Mouse (Mus musculus): ENCODE results near the gene Gpr65.
A peak's percentile ranks its signal among the peaks of the same experiment; 100 is the strongest.

Gpr65 gene

GRCm38 (mm10) chr12:98282776-98283486 lies 14.5 kb downstream of the Gpr65 start:
- DNase-seq (ENCODE audit: low spot score), result no peak

- no peak for DNase-seq (ENCODE audit: low spot score)
Observed at GRCm38 (mm10) chr12:98283487-98283860, 15.0 kb downstream of the Gpr65 start.

DNA sequence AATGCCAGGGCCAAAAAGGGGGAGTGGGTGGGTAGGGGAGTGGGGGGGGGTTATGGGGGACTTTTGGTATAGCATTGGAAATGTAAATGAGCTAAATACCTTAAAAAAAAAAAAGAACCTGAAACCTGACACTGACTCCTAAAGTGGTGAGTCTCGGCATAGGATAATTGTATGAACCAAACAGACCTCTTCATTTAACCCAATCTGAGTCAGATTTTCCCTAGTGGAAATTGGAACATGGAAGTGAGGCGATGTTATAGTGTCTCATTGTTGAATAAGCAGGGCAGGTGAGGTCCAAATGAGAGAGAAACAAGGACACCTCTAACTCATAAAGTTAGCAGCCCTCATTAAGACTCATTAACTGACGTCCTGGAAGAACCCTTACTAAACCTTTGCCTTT lies 16.0 kb downstream of the Gpr65 start:
- no peak for DNase-seq (ENCODE audit: low spot score)

GRCm38 (mm10) chr12:98290475-98290874 lies 22.0 kb downstream of the Gpr65 start:
- DNase-seq (ENCODE audit: low spot score), result no peak

DNA sequence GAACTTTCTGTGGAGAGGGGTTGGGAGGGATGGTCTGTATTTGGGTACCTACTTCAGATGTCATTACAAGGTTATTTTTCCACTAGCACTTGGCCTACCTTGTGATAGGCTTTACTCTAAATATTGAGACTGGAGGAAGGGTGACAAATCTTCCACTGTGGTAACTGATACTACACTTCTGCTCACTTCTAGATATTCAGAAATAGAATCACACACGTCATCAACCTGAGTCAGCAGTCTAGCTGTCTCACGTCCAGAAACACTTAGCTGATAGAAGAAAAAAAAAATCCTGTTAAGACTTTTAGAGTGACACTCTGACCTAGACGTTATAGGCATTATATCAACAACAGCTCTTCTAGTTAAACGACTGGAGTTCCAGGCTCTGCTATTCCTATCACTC lies 23.8 kb downstream of the Gpr65 start:
- DNase-seq (ENCODE audit: low spot score), result no peak

DNA sequence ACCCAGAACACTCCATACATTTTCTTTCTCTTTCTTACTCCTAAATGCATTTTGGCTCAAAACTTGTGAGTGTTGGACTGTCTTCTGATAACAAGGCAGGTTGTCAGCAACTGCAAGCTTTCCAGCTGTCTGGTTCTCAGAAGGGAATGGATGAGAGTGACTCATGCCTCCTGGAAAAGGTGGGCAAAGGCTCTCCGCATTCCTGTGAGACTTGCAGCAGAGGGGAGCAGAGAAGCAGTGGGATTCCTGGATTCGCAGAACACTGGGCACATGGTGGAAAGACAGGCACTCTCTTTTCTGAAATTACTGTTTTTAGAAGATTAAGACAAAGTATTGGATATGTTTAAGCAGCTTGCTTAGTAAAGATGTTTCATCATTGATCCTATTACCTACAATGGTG lies 25.8 kb downstream of the Gpr65 start:
- DNase-seq (ENCODE audit: low spot score), result no peak

GRCm38 (mm10) chr12:98301980-98302379 lies 33.5 kb downstream of the Gpr65 start:
- no peak for DNase-seq (ENCODE audit: low spot score)

- DNase-seq (ENCODE audit: low spot score), result no peak
Observed at GRCm38 (mm10) chr12:98303013-98303412, 34.6 kb downstream of the Gpr65 start.

GRCm38 (mm10) chr12:98307179-98307915 lies 38.9 kb downstream of the Gpr65 start:
- DNase-seq (ENCODE audit: low spot score), result no peak

GRCm38 (mm10) chr12:98311376-98312083 lies 43.1 kb downstream of the Gpr65 start:
- no peak for DNase-seq (ENCODE audit: low spot score)

GRCm38 (mm10) chr12:98315924-98316323 lies 47.5 kb downstream of the Gpr65 start:
- no peak for DNase-seq (ENCODE audit: low spot score)

DNA sequence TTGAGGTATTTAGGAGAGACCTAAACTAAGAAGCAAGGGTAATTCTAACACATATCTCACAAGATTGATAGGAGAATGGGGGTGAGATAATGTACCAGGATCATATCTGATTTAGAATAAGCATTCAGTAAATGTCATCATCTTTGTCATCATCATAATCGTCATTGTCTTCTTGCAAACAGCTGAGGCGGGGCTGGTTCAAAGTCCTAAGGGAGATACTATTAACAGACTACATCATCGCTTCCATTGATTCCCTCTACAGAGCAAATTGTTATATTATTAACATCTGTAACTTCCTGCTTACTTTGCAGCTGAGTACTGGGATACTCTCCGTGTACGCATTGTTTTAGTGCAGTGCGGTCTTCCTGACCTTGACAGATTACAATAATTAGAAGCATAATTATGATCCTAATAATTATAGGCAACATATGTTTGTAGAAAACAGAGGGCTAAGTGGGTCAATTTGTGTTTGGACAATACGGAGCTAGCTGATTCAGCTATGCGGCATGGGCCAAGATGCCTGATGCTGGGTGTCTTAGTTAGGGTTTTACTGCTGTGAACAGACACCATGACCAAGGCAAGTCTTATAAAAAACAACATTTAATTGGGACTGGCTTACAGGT lies 49.4 kb downstream of the Gpr65 start:
- no peak for DNase-seq (ENCODE audit: low spot score)

DNA sequence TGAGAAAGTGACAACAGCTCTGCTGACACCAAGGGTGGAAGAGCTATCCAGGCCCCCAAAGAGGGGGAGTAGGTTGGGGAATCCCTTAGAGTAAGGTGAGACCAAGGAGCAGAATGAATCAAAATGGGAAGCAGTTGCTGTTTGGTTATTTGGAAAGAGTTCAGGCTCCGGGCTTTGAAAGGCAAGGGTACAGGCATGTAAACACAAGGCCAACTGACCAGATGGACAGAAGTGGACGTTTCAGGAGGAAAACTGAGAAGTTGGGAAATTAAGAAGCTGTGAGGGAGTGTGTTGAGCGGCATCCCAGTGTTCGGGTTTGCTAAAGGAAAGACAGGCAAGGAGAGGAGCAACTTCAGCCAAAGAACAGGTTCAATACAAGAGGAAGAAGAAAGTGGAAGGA lies 54.0 kb downstream of the Gpr65 start:
- no peak for DNase-seq (ENCODE audit: low spot score)

DNA sequence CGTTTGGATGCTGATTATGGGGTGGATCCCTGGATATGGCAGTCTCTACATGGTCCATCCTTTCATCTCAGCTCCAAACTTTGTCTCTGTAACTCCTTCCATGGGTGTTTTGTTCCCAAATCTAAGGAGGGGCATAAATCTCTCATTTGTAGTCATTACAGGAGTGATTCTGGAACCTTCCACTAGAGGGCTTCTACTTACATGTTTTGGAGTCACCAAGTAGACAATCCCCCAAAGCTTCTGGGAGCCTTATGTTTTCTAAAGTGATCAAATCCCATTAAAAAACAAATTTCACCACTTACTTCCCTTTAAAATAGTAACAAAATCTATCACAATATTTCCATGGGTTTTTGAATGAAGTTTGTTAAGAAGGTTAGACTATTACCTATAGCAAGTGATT lies 55.7 kb downstream of the Gpr65 start:
- DNase-seq (ENCODE audit: low spot score), result peak; percentile 78

Data from embryo, embryonic 10.5 days (tissue).